ENCODE assay signal across 8 mouse cellular contexts in genomic region chr11:60931869-60932481, GRCm38 (mm10). TPM values are rescaled to one million over a fixed set of nuclear protein-coding genes. Genes with fewer than 3 reads are reported as not detected.
DNase-seq lines count a peak whose midpoint lies in the region; ATAC-seq and TF ChIP-seq lines count a peak whose summit lies in the region.

Gene Map2k3 (plus strand): TSS chr11:60932033.

- peaks cover 59% of the 10 kb centered on the region for H3K36me3 ChIP-seq in G1E (replicated peaks)
- no peaks in the 10 kb centered on the region for H3K36me3 ChIP-seq in forebrain, postnatal 0 days (ENCODE audit: insufficient read depth)
- H3K36me3 ChIP-seq in lung, embryonic 15.5 days = no peaks in the 10 kb centered on the region

- H3K4me3 ChIP-seq in G1E (ENCODE audit: low read depth, low read length) = peak within 1 kb of the TSS; percentile 91
- peak within 1 kb of the TSS; percentile 80 for H3K4me3 ChIP-seq in forebrain, postnatal 0 days (ENCODE audit: low read depth, low read length)
- peak within 1 kb of the TSS; percentile 79 for H3K4me3 ChIP-seq in lung, embryonic 15.5 days

- peak; percentile 99 for DNase-seq in G1E (ENCODE audit: low spot score)
- peak; percentile 96 to 99 for DNase-seq in cerebellum, adult 18-20 months
- peak; percentile 95 for DNase-seq in forebrain, postnatal 0 days
- peak; percentile 98 for DNase-seq in heart, postnatal 4 days
- peak; percentile 92 to 95 for DNase-seq in layer of hippocampus, adult 8-10 months (ENCODE audit: low spot score in 2 of 2)
- peak; percentile 93 for DNase-seq in ovary, adult 18-20 months (ENCODE audit: low spot score)
- DNase-seq in thymus, postnatal 0 days (ENCODE audit: low spot score) = peak; percentile 94

- peak within 1 kb of the TSS; percentile 77 for H3K4me2 ChIP-seq in forebrain, postnatal 0 days (ENCODE audit: low read depth)
- peak within 1 kb of the TSS; percentile 89 for H3K4me2 ChIP-seq in lung, embryonic 15.5 days

- peak within 1 kb of the TSS; percentile 78 for H3K9ac ChIP-seq in forebrain, postnatal 0 days
- peak within 1 kb of the TSS; percentile 91 for H3K9ac ChIP-seq in lung, embryonic 15.5 days

- peak; percentile 76 for ATAC-seq in G1E (ENCODE audit: extremely low read depth, insufficient number of reproducible peaks, low FRiP score, poor library complexity, severe bottlenecking)
- peak; percentile 96 for ATAC-seq in forebrain, postnatal 0 days
- peak; percentile 95 for ATAC-seq in lung, embryonic 15.5 days (ENCODE audit: borderline replicate concordance, extremely low read depth, low FRiP score, low TSS enrichment)

- peaks cover 72% of the 10 kb centered on the region for H3K4me1 ChIP-seq in G1E (ENCODE audit: insufficient read depth, low read depth, low read length)
- H3K4me1 ChIP-seq in forebrain, postnatal 0 days (ENCODE audit: insufficient read depth) = peaks cover 5% of the 10 kb centered on the region
- peaks cover 58% of the 10 kb centered on the region for H3K4me1 ChIP-seq in lung, embryonic 15.5 days

- no peaks in the 10 kb centered on the region for H3K27me3 ChIP-seq in G1E (ENCODE audit: insufficient read depth, low read length)
- H3K27me3 ChIP-seq in forebrain, postnatal 0 days (ENCODE audit: insufficient read depth, low read length) = no peaks in the 10 kb centered on the region
- H3K27me3 ChIP-seq in lung, embryonic 15.5 days = no peaks in the 10 kb centered on the region

- H3K9me3 ChIP-seq in G1E (replicated peaks) = no peaks in the 10 kb centered on the region
- no peaks in the 10 kb centered on the region for H3K9me3 ChIP-seq in forebrain, postnatal 0 days (ENCODE audit: low read length)
- no peaks in the 10 kb centered on the region for H3K9me3 ChIP-seq in lung, embryonic 15.5 days

- TF ChIP-seq CTCF in G1E (IDR thresholded peaks at IDR 0.05; ENCODE audit: low read depth, low read length) = no peak
- TF ChIP-seq CTCF in forebrain, postnatal 0 days (IDR thresholded peaks at IDR 0.05; ENCODE audit: low read depth) = 0 out of 2 replicates have a peak, but pooled peaks have one; percentile 5

- peak within 1 kb of the TSS; percentile 50; the same call in 1 of the 2 replicates for H3K27ac ChIP-seq in forebrain, postnatal 0 days (ENCODE audit: low read depth, low read length)
- peak within 1 kb of the TSS; percentile 85 for H3K27ac ChIP-seq in lung, embryonic 15.5 days

- whole genome bisulfite sequencing in forebrain, postnatal 0 days = 2% methylated on average over 57 of the region's 59 CpGs
- under 1% methylated on average over 59 of the region's 59 CpGs for WGBS in lung, embryonic 15.5 days

RNA-seq across cellular contexts. Expression of gene Map2k3, which starts in this region (rescaled TPM):
- total RNA-seq in G1E (2014; fragmentation: Nextera tagmentation) (24.6 and 32.1 TPM in 2 replicates), G1E (2017) (22.1 and 30.6 TPM in 2 replicates)
- 189 and 219 TPM in 2 replicates for polyA plus RNA-seq in G1E (2012)
- 10.6 and 14.8 TPM in 2 replicates for total RNA-seq in forebrain, postnatal 0 days (2014; rRNA removed)
- polyA plus RNA-seq in forebrain, postnatal 0 days (2015; fragmentation: Nextera tagmentation; extraction: Ambion mirVana) = 17.6 and 20.5 TPM in 2 replicates
- total RNA-seq in heart, postnatal 4 days (2021) = 10 to 100 TPM; 38.8 to 42.3 TPM
- total RNA-seq in layer of hippocampus, adult 8-10 months (2022) = 10 to 100 TPM; 12.8 to 19.8 (median 16.8) TPM
- 109 and 115 TPM in 2 replicates for polyA plus RNA-seq in lung, embryonic 15.5 days (2015; fragmentation: Nextera tagmentation; extraction: Ambion mirVana)
- polyA plus RNA-seq in thymus, postnatal 0 days (2015; fragmentation: Nextera tagmentation; extraction: Ambion mirVana) = 70.5 and 73.5 TPM in 2 replicates

Comparison
In these comparisons a context has a peak if more than half of its experiments do, and no peak if none do; other contexts are left out.
1. Peak in every context shown above with its lines: DNase-seq, ATAC-seq, H3K4me3 ChIP-seq and H3K27ac ChIP-seq.